Mouse (Mus musculus): ENCODE data around the gene Tprkb.
"Not testable (repeated sequence)": the region's sequence is repeated elsewhere in the genome, so short reads cannot be mapped to it uniquely, and the experiment has no call there.

Tprkb gene

DNA sequence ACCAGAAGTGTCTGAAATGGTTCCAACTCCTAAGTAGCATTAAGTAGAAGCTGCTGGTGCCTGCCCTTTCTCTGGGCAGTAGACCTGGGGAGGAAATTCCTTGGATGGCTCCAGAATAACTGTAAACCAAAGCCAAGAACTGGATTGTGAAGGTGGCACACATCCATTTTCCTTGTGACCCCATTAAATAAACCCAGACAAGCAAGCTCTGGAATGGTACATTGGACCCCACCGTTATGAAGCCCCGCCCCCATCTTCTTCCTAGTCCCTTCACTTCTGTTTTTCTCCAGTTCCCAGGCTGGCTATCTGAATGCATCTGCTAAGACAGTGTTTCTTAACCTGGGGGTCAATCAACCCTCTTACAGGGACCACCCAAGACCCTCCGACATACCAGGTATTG, at the start of gene Tprkb:
Gene Tprkb (plus strand): TSS at position 279 of the 400 bp plus-strand sequence.
- DNase-seq (ENCODE audit: low read depth, low spot score), result no peak

DNA sequence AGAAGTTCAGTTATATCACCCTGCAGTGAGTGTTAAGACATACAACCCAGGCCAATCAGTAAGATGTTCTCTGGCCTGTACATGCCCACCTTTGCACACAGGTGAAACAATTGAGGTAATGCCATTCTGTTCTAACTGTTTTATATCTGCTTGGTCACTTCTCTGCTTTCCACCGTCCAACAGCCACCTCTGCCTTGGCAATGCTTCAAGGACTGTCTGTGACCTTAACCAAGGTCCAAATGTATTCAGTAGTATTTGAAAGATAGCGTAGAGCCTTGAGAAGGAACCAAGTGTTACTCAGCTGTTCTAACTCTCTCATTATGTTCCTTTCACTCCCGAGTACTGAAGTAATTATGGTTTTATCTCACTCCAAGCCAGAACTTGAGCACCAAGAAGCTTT, 49.1 kb upstream of the Tprkb start:
- DNase-seq (ENCODE audit: low read depth, low spot score), result no peak

DNA sequence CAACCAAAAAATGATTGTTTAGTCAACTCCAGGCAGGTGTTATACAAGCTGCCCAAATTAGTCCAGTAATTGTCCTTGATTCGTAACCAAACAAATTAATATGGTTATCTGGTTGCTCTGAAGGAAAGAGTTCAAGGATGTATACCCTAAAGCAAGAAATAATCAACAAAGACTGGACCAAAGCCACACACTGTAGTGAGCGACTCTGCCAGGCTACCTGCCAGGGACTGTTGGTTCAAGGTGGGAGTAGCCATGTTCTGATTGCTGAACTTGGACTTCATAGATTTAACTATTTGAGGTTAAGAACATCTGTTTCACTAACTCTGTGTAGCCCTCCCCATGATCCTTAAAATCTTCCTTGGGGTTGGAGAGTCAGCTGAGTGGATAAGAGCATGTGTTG, 48.5 kb upstream of the Tprkb start:
- no peak for DNase-seq (ENCODE audit: low read depth, low spot score)

- no peak for DNase-seq (ENCODE audit: low read depth, low spot score)
Observed at GRCm38 (mm10) chr6:85863840-85864239, 47.8 kb upstream of the Tprkb start.

GRCm38 (mm10) chr6:85864900-85865639, 46.6 kb upstream of the Tprkb start:
- DNase-seq (ENCODE audit: low read depth, low spot score), result not testable (repeated sequence)

- DNase-seq (ENCODE audit: low read depth, low spot score), result not testable (repeated sequence)
Observed at GRCm38 (mm10) chr6:85866166-85866565, 45.5 kb upstream of the Tprkb start.

- not testable (repeated sequence) for DNase-seq (ENCODE audit: low read depth, low spot score)
Observed at GRCm38 (mm10) chr6:85866995-85867394, 44.7 kb upstream of the Tprkb start.

GRCm38 (mm10) chr6:85867726-85868690, 43.7 kb upstream of the Tprkb start:
- DNase-seq (ENCODE audit: low read depth, low spot score), result no peak

GRCm38 (mm10) chr6:85869006-85869405, 42.7 kb upstream of the Tprkb start, which contains the start of gene Nat8f2:
Nat8f2 (minus strand) TSS chr6:85869158.
- DNase-seq (ENCODE audit: low read depth, low spot score), result not testable (repeated sequence)

DNA sequence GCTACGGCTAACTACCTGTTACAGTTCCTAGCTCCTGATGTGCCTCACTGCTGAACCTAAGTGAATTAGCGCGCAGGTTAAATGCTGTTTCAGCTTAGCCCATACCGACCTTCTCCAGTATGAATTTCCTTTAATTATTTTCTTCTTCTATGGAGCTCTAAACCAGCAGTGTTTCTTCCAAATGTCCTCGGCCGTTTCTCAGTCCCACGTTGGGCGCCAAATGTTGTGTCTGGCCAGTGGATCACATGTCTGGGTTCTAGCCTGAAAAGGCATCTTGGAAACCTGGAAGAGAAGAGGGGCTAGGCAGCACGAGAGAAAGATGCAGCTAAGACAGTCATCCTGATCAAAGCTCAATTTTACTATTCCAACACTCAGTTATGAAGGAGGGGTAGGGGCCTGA, 28.4 kb upstream of the Tprkb start:
- not testable (repeated sequence) for DNase-seq (ENCODE audit: low read depth, low spot score)

DNA sequence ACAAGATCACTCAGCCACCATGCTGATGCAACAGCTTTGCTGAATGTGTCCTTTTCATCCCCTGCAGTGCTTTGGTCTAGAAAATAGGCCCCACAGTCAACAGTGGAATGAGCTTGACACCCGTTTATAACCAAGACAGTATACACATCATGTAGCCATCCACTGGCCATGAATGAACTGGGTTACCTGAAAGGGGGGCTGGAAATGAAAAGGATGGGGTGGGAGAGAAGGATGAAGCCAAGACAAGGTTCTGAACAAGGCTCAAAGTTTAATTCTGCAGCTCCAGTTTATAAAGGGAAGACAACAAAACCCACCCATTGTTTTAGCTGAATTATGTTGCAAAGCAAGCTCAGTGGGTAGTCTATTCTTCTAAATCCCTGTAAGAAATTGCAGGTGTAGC, 27.4 kb upstream of the Tprkb start:
- DNase-seq (ENCODE audit: low read depth, low spot score), result no peak

GRCm38 (mm10) chr6:85888961-85889360, 22.7 kb upstream of the Tprkb start:
- DNase-seq (ENCODE audit: low read depth, low spot score), result no peak

DNA sequence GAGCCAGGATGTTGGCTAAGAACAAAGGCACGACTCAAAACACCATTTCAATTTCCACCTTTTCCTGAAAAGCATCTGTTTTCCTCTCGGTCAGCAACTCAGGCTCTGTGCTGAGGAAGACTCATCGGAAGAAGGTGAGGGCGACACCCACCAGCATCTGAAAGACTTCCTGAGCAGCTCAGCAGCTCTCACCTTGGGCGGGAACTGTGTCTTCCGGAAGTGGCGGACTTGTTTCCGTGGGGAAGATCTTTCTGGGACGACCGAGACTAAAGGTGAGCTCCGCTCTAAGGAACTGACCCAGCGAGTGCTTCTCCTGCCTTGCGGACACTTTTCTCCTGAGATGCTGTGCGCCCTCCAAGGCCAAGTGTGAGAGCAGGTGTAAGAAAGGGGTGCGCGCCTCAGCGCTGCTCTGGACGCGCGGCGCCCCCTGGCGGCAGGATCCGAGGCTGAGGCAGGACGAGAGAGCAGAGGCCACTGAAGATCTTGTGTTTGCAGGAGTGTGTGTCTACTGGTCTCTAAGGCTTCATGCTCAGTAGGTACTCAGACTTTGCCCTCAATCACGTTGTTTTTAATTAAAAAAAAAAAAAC, 16.5 kb upstream of the Tprkb start:
- DNase-seq (ENCODE audit: low read depth, low spot score), result not testable (repeated sequence)

- DNase-seq (ENCODE audit: low read depth, low spot score), result not testable (repeated sequence)
Observed at GRCm38 (mm10) chr6:85898596-85899475, 12.8 kb upstream of the Tprkb start.

- DNase-seq (ENCODE audit: low read depth, low spot score), result no peak
Observed at GRCm38 (mm10) chr6:85902303-85902702, 9.4 kb upstream of the Tprkb start.

GRCm38 (mm10) chr6:85904642-85905061, 7.0 kb upstream of the Tprkb start, which contains the start of gene Nat8f4:
Nat8f4 (minus strand) TSS chr6:85904884.
- peak; percentile 5 for DNase-seq (ENCODE audit: low read depth, low spot score)

DNA sequence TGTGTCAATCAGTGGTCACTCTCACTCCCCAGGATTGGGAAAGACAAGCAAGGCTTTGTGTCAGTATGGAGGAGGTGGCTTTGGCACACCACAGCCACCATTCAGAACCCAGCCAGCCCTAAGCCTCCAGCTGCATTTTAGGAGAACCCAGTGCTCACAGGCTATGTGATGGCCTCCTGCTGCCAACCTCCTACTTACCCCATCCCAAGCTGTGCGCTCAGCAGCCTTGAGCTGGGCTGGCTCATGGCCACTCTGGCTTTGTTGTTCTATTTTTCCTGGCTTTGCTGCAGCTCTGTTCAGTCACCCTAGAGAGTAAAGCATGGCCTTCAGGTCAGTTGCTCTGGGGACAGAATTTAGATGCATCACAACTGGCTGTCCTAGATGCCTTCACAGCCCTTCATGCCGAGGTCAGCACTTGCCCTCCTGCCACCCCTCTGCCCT, 4.7 kb upstream of the Tprkb start:
- DNase-seq (ENCODE audit: low read depth, low spot score), result not testable (repeated sequence)

DNA sequence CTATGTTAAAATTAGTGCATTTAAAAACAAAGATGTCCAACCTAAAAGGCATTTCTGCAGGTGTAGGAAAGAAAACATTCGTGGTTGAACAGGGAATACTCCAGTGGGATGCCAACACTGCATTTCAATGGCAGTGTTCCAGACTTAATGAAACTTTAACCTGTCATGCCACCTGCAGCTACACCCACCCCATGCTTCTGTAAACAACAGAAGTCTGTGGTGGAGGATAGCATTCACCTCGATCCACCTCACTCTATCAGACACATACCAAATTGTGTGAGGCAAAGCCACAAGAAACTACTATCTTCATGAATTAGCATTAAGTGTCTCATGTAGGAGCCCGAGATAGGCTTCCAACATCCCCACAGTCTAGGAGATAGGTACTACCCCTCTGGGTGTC, 3.3 kb upstream of the Tprkb start:
- DNase-seq (ENCODE audit: low read depth, low spot score), result no peak

- no peak for DNase-seq (ENCODE audit: low read depth, low spot score)
Observed at GRCm38 (mm10) chr6:85909704-85910103, 2.0 kb upstream of the Tprkb start.

GRCm38 (mm10) chr6:85915141-85915538, 3.5 kb downstream of the Tprkb start:
- DNase-seq (ENCODE audit: low read depth, low spot score), result no peak

All from embryo, embryonic 11.5 days (tissue).